Mouse (Mus musculus) intestine, embryonic 14.5 days (tissue): ENCODE measurements at regions not wholly inside any gene's neighbourhood (a gene's known extent, or its start where the extent isn't known, plus 50 kb on each side); places are given as distances from the start of the nearest gene placed in this dataset.

ENCODE experiments used
- ATAC-seq: fragments of 200-750 bp; cut with Nextera tagmentation; replicated peaks from 2 replicates; pipeline ENCODE4 v1.8.0; 2017; ENCODE audit warnings: low read depth, moderate number of reproducible peaks, moderate TSS enrichment, moderate library complexity; ENCODE audit not compliant: low FRiP score, low TSS enrichment
- DNase-seq: peaks from one replicate; pipeline ENCODE4 v3.0.0-alpha.2; 2018; ENCODE audit warnings: low spot score
- H3K27ac ChIP-seq: fragments of 300-500 bp; sonication (generic); 2 replicates; pipeline ENCODE4 v1.5.1; 2014; ENCODE audit warnings: low read depth, mild to moderate bottlenecking, control low read depth
- H3K27me3 ChIP-seq: fragments of 300-500 bp; sonication (generic); replicated peaks from 2 replicates; pipeline ENCODE4 v1.6.1; 2014; ENCODE audit warnings: low read length, control low read depth; ENCODE audit not compliant: control insufficient read depth, insufficient read depth
- H3K36me3 ChIP-seq: fragments of 300-500 bp; sonication (generic); 2 replicates; pipeline ENCODE4 v1.6.1; 2014; ENCODE audit warnings: low read length, control low read depth; ENCODE audit not compliant: control insufficient read depth, insufficient read depth
- H3K4me1 ChIP-seq: fragments of 300-500 bp; sonication (generic); replicated peaks from 2 replicates; pipeline ENCODE4 v1.6.1; 2014; ENCODE audit warnings: low read length, control low read depth, mixed read lengths; ENCODE audit not compliant: control insufficient read depth, insufficient read depth
- H3K4me2 ChIP-seq: fragments of 300-500 bp; sonication (generic); 2 replicates; pipeline ENCODE4 v1.6.1; 2014; ENCODE audit warnings: low read length
- H3K4me3 ChIP-seq: fragments of 300-500 bp; sonication (generic); 2 replicates; pipeline ENCODE4 v1.5.1; 2014; ENCODE audit warnings: low read depth, low read length, control low read depth, mixed read lengths
- H3K9ac ChIP-seq: fragments of 300-500 bp; sonication (generic); 2 replicates; pipeline ENCODE4 v1.6.1; 2014; ENCODE audit warnings: mild to moderate bottlenecking, low read length
- H3K9me3 ChIP-seq: fragments of 300-500 bp; sonication (generic); 2 replicates; pipeline ENCODE4 v1.6.1; 2016; ENCODE audit warnings: low read length, control low read depth; ENCODE audit not compliant: control insufficient read depth
- WGBS: fragments of 180-500 bp; shearing (Covaris S2); extraction: QIAGEN DNeasy Blood & Tissue Kit; methylation state at CpG from one replicate; pipeline ENCODE4 v1.1.7; 2014; 5-methylcytosine and 5-hydroxymethylcytosine counted together

GRCm38 (mm10) chr4:106227428-106227827, 88.6 kb upstream of the Usp24 start:
- Histone ChIP-seq H3K27me3 (no peaks in the 10 kb centered on the region), H3K4me3 (no peak overlapping the region), H3K4me2 (no peak overlapping the region), H3K36me3 (no peaks in the 10 kb centered on the region), H3K9ac (no peak overlapping the region), H3K27ac (no peak overlapping the region), H3K9me3 (no peaks in the 10 kb centered on the region; the same call in 1 of the 2 replicates), H3K4me1 (0 out of 2 replicates have a peak, but pooled peaks cover under 1% of the 10 kb centered on the region)
- 62% methylated on average over 8 of the region's 8 CpGs for WGBS
- ATAC-seq (no peak), DNase-seq (no peak)

GRCm38 (mm10) chr4:106228534-106228933, 87.5 kb upstream of the Usp24 start:
- H3K4me3 ChIP-seq, result no peak overlapping the region
- no peaks in the 10 kb centered on the region for H3K27me3 ChIP-seq
- H3K27ac ChIP-seq, result no peak overlapping the region
- 0 out of 2 replicates have a peak, but pooled peaks cover 5% of the 10 kb centered on the region for H3K4me1 ChIP-seq
- DNase-seq (peak; percentile 82), ATAC-seq (peak; percentile 80)
- no peak overlapping the region for H3K4me2 ChIP-seq
- WGBS, result 42% methylated on average over 9 of the region's 9 CpGs
- no peaks in the 10 kb centered on the region; the same call in 1 of the 2 replicates for H3K9me3 ChIP-seq
- no peak overlapping the region for H3K9ac ChIP-seq
- no peaks in the 10 kb centered on the region for H3K36me3 ChIP-seq

GRCm38 (mm10) chr4:106229526-106229925, 86.5 kb upstream of the Usp24 start:
- 72% methylated on average over 3 of the region's 3 CpGs for WGBS
- Histone ChIP-seq H3K4me3 (no peak overlapping the region), H3K27me3 (no peaks in the 10 kb centered on the region), H3K9me3 (no peaks in the 10 kb centered on the region; the same call in 1 of the 2 replicates), H3K9ac (no peak overlapping the region), H3K4me1 (0 out of 2 replicates have a peak, but pooled peaks cover 5% of the 10 kb centered on the region), H3K4me2 (no peak overlapping the region), H3K36me3 (no peaks in the 10 kb centered on the region), H3K27ac (no peak overlapping the region)
- ATAC-seq (no peak), DNase-seq (no peak)

- WGBS, result 21% methylated on average over 9 of the region's 9 CpGs
- H3K27ac ChIP-seq, result no peak overlapping the region
Measured at GRCm38 (mm10) chr4:106232499-106232970, 83.5 kb upstream of the Usp24 start.

GRCm38 (mm10) chr4:106244384-106244819, 71.6 kb upstream of the Usp24 start:
- Histone ChIP-seq H3K27me3 (no peaks in the 10 kb centered on the region), H3K9ac (no peak overlapping the region), H3K27ac (no peak overlapping the region), H3K9me3 (no peaks in the 10 kb centered on the region), H3K4me1 (no peaks in the 10 kb centered on the region), H3K4me2 (no peak overlapping the region), H3K4me3 (no peak overlapping the region), H3K36me3 (no peaks in the 10 kb centered on the region)
- ATAC-seq (no peak), DNase-seq (no peak)
- WGBS, result 87% methylated on average over 14 of the region's 14 CpGs

More at GRCm38 (mm10) chr4:106232499-106232970, 83.5 kb upstream of the Usp24 start:
- Histone ChIP-seq H3K9me3 (no peaks in the 10 kb centered on the region; the same call in 1 of the 2 replicates), H3K36me3 (no peaks in the 10 kb centered on the region), H3K4me1 (0 out of 2 replicates have a peak, but pooled peaks cover 5% of the 10 kb centered on the region), H3K9ac (no peak overlapping the region), H3K4me3 (no peak overlapping the region), H3K4me2 (no peak overlapping the region), H3K27me3 (no peaks in the 10 kb centered on the region)
- peak; percentile 37; the same call in 1 of the 2 replicates for ATAC-seq
- no peak for DNase-seq

- DNase-seq (no peak), ATAC-seq (no peak)
- no peaks in the 10 kb centered on the region for H3K9me3 ChIP-seq
- no peak overlapping the region for H3K27ac ChIP-seq
- no peaks in the 10 kb centered on the region for H3K4me1 ChIP-seq
- H3K9ac ChIP-seq, result no peak overlapping the region
- H3K27me3 ChIP-seq, result no peaks in the 10 kb centered on the region
- 88% methylated on average over 9 of the region's 9 CpGs for WGBS
- no peak overlapping the region for H3K4me3 ChIP-seq
- H3K4me2 ChIP-seq, result no peak overlapping the region
- no peaks in the 10 kb centered on the region for H3K36me3 ChIP-seq
Measured at GRCm38 (mm10) chr4:106244826-106245510, 71.0 kb upstream of the Usp24 start.

- no peak overlapping the region for H3K4me2 ChIP-seq
- no peak for ATAC-seq
- no peak for DNase-seq
- no peaks in the 10 kb centered on the region for H3K36me3 ChIP-seq
- H3K9ac ChIP-seq, result no peak overlapping the region
- no peaks in the 10 kb centered on the region for H3K4me1 ChIP-seq
- H3K9me3 ChIP-seq, result no peaks in the 10 kb centered on the region
- H3K27me3 ChIP-seq, result no peaks in the 10 kb centered on the region
- 65% methylated on average over 2 of the region's 2 CpGs for WGBS
- H3K27ac ChIP-seq, result no peak overlapping the region
- H3K4me3 ChIP-seq, result no peak overlapping the region
Measured at GRCm38 (mm10) chr4:106246695-106247094, 69.3 kb upstream of the Usp24 start.

GRCm38 (mm10) chr4:106247398-106247797, 68.6 kb upstream of the Usp24 start:
- no peak for DNase-seq
- no peaks in the 10 kb centered on the region for H3K9me3 ChIP-seq
- H3K9ac ChIP-seq, result no peak overlapping the region
- no peak overlapping the region for H3K27ac ChIP-seq
- H3K4me1 ChIP-seq, result no peaks in the 10 kb centered on the region
- H3K4me3 ChIP-seq, result no peak overlapping the region
- no peak overlapping the region for H3K4me2 ChIP-seq
- H3K36me3 ChIP-seq, result no peaks in the 10 kb centered on the region
- WGBS, result 92% methylated on average over 5 of the region's 5 CpGs
- ATAC-seq, result no peak
- no peaks in the 10 kb centered on the region for H3K27me3 ChIP-seq

- no peaks in the 10 kb centered on the region for H3K27me3 ChIP-seq
- H3K4me3 ChIP-seq, result no peak overlapping the region
- no peak overlapping the region for H3K4me2 ChIP-seq
- WGBS, result 91% methylated on average over 8 of the region's 8 CpGs
- no peaks in the 10 kb centered on the region for H3K9me3 ChIP-seq
- no peaks in the 10 kb centered on the region for H3K36me3 ChIP-seq
- no peak for ATAC-seq
- no peak overlapping the region for H3K9ac ChIP-seq
- H3K4me1 ChIP-seq, result no peaks in the 10 kb centered on the region
- no peak for DNase-seq
- H3K27ac ChIP-seq, result no peak overlapping the region
Measured at GRCm38 (mm10) chr4:106248272-106248671, 67.7 kb upstream of the Usp24 start.
